Mouse (Mus musculus): ENCODE measurements at regions not wholly inside any gene's neighbourhood (a gene's known extent, or its start where the extent isn't known, plus 50 kb on each side); places are given as distances from the start of the nearest gene placed in this dataset.

DNA sequence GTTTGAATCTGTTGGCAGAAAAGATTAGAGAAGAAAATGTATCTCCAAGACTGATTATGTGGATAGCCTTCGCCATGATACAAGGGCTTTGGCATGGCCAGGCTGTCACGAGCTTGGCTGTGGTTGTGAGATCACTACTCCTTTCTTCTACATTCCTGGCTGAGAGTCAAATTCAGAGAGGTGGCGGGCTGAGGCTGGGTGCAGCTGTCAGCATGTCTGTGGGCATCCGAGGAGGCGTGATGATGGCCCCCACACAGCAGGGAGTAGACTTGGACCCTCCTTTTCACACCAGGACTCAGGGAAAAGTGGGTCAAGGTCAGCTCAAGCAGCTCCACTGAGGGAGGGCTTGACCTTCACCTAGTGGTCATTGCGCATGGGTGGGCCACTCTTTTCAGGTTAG is 186.3 kb upstream of the Fam241a start:
- TF ChIP-seq POLR2A (IDR thresholded peaks at IDR 0.05; ENCODE audit: borderline replicate concordance, insufficient read depth, low read length) (no peak), CTCF (IDR thresholded peaks at IDR 0.05; ENCODE audit: borderline replicate concordance, insufficient read depth, low read depth, low read length) (no peak)
